ENCODE assay signal across 14 mouse cellular contexts in the genomic region with DNA sequence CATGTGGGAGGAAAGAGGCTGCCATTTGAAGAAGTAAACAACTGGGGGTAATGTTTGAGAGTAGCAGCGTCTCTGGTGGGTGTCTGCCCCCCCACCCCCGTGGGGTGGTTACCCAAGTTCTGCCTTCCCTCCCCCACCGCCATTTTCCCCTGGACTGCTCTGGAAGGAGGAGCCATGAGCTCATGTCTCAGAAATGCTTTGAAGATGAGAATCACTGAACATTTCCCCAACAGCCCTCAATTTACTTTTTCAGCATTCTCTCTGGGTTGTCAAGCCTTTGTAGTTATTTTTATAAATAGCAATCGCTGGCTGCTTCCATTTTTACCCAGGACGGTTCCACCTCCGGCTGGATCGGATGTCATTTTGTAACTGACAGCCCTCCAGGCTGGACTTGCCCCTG. TPM values are rescaled to one million over a fixed set of nuclear protein-coding genes. Genes with fewer than 3 reads are reported as not detected.
DNase-seq lines count a peak whose midpoint lies in the region; TF ChIP-seq lines count a peak whose summit lies in the region.
"Had no signal": no experiment of that assay in that cellular context is flagged by ENCODE, and none has a peak within 500 bp of the region (broad histone marks: within the 10 kb centered on the region; RNA-seq: fewer than 3 reads in every experiment).

No protein-coding gene starts in this region.

- intact Hi-C loops in left cerebral cortex, adult 2 months (cut with DNase I) = no loop called here
- intact Hi-C loops in left cerebral cortex, postnatal 4 days (cut with DNase I) = no loop called here

- peak overlapping the region; percentile 2; the same call in 1 of the 2 replicates for H3K27ac ChIP-seq in left cerebral cortex, adult 2 months
- H3K27ac ChIP-seq: embryonic facial prominence, embryonic 12.5 days; neural tube, embryonic 13.5 days had no signal

- TF ChIP-seq CTCF in left cerebral cortex, adult 2 months (IDR thresholded peaks at IDR 0.05) = no peak

- no peak overlapping the region for H3K4me3 ChIP-seq in left cerebral cortex, adult 2 months
- H3K4me3 ChIP-seq: embryonic facial prominence, embryonic 12.5 days; neural tube, embryonic 13.5 days had no signal

- peak; percentile 12 for DNase-seq in adrenal gland, adult 8-10 months
- DNase-seq in adrenal gland, postnatal 4 days (ENCODE audit: low spot score in 2 of 2) = no peak
- DNase-seq in left cerebral cortex, adult 2 months (ENCODE audit: extremely low spot score in 1 of 2, low spot score in 2 of 2) = no peak
- no peak for DNase-seq in left cerebral cortex, postnatal 4 days
- DNase-seq in adrenal gland, postnatal 36 days = peak; percentile 25 to 46
- DNase-seq in lung, postnatal 36 days = peak; percentile 34
- no peak for DNase-seq in spleen, postnatal 10 days (ENCODE audit: low spot score in 2 of 2)
- no peak for DNase-seq in layer of hippocampus, adult 18-20 months (ENCODE audit: low spot score in 2 of 2)
- DNase-seq: cerebellum, adult 9-10 months; gastrocnemius, postnatal 10 days; kidney, adult 18-20 months; thymus, postnatal 4 days had no signal

RNA-seq across cellular contexts. Expression of a gene that starts 26.7 kb away (rescaled TPM):
- total RNA-seq in adrenal gland, adult 8-10 months (2022) = 10 to 100 TPM in 2 of 4 experiments, 1 to 10 TPM in 2; 7.9 to 11.4 (median 9.1) TPM
- total RNA-seq in adrenal gland, postnatal 4 days (2021) = 10 to 100 TPM in 1 of 2 experiments, 1 to 10 TPM in 1; 9.7 to 10.1 TPM
- total RNA-seq in left cerebral cortex, adult 2 months (2021) = 1 to 10 TPM; 7.7 to 8.1 TPM
- total RNA-seq in left cerebral cortex, postnatal 4 days (2021) = 1 to 10 TPM; 7.6 to 7.7 TPM
- 1 to 10 TPM; 7.2 to 7.4 TPM for total RNA-seq in adrenal gland, postnatal 36 days (2021)
- total RNA-seq in layer of hippocampus, adult 18-20 months (2021) = 1 to 10 TPM; 7.9 to 8.0 TPM

RNA-seq across cellular contexts. Expression of a gene that starts 48.9 kb away (rescaled TPM):
- total RNA-seq in adrenal gland, adult 8-10 months (2022) = 10 to 100 TPM; 21.8 to 35.5 (median 30.3) TPM
- total RNA-seq in adrenal gland, postnatal 4 days (2021) = 10 to 100 TPM; 30.2 to 31.7 TPM
- 10 to 100 TPM; 86.6 to 93.4 TPM for total RNA-seq in left cerebral cortex, adult 2 months (2021)
- total RNA-seq in left cerebral cortex, postnatal 4 days (2021) = 10 to 100 TPM; 37.2 to 39.0 TPM
- total RNA-seq in adrenal gland, postnatal 36 days (2021) = 10 to 100 TPM; 30.2 to 38.0 TPM
- 10 to 100 TPM; 56.9 to 61.0 TPM for total RNA-seq in layer of hippocampus, adult 18-20 months (2021)

Comparison
In these comparisons a context has a peak if more than half of its experiments do, and no peak if none do; other contexts are left out.
1. DNase-seq: peak in adrenal gland, adult 8-10 months (single experiment), adrenal gland, postnatal 36 days (2 of 2) and lung, postnatal 36 days (single experiment); none in adrenal gland, postnatal 4 days (0 of 2), left cerebral cortex, adult 2 months (0 of 2), left cerebral cortex, postnatal 4 days (single experiment), spleen, postnatal 10 days (0 of 2) and layer of hippocampus, adult 18-20 months (0 of 2).